Mouse (Mus musculus): ENCODE measurements around the gene Ptprn2. TPM values are rescaled to one million over a fixed set of nuclear protein-coding genes. Genes with fewer than 3 reads are reported as not detected.

Gene Ptprn2
- total RNA-seq (2014; fragmentation: Nextera tagmentation) (not detected in 2 replicates), total RNA-seq (2017) (0.22 and 0.23 TPM in 2 replicates), polyA plus RNA-seq (2012) (not detected in 2 replicates)

GRCm38 (mm10) chr12:116485591-116486403, at the start of gene Ptprn2:
Ptprn2 (plus strand) TSS chr12:116485720.
- H3K4me1 ChIP-seq (ENCODE audit: insufficient read depth, low read depth, low read length): no peaks in the 10 kb centered on the region
- peaks cover 3% of the 10 kb centered on the region; the same call in 1 of the 2 replicates for H3K27me3 ChIP-seq (ENCODE audit: insufficient read depth, low read length)
- H3K9me3 ChIP-seq (replicated peaks): peaks cover 11% of the 10 kb centered on the region
- TF ChIP-seq GATA1 (IDR thresholded peaks at IDR 0.05; ENCODE audit: borderline replicate concordance, low read length) (no peak), POLR2AphosphoS5 (IDR thresholded peaks at IDR 0.05; ENCODE audit: insufficient replicate concordance, low read depth, low read length) (no peak), TAL1 (conservative IDR thresholded peaks at IDR 0.05; ENCODE audit: low read depth, low read length) (no peak), CTCF (IDR thresholded peaks at IDR 0.05; ENCODE audit: low read depth, low read length) (no peak), GATA2 (IDR thresholded peaks at IDR 0.05; ENCODE audit: borderline replicate concordance, low read depth, low read length) (no peak)
- DNase-seq (ENCODE audit: low spot score) (no peak), ATAC-seq (ENCODE audit: extremely low read depth, insufficient number of reproducible peaks, low FRiP score, poor library complexity, severe bottlenecking) (no peak)
- 0 out of 2 replicates have a peak within 1 kb of the TSS, but pooled peaks have one; percentile 2 for H3K4me3 ChIP-seq (ENCODE audit: low read depth, low read length)
- no peaks in the 10 kb centered on the region for H3K36me3 ChIP-seq (replicated peaks)

GRCm38 (mm10) chr12:116436125-116436524, 49.4 kb upstream of the Ptprn2 start:
- DNase-seq (ENCODE audit: low spot score) (no peak), ATAC-seq (ENCODE audit: extremely low read depth, insufficient number of reproducible peaks, low FRiP score, poor library complexity, severe bottlenecking) (0 out of 2 replicates have a peak, but pooled peaks have one; percentile 26)
- H3K36me3 ChIP-seq (replicated peaks): peaks cover 90% of the 10 kb centered on the region

GRCm38 (mm10) chr12:116438591-116438990, 46.9 kb upstream of the Ptprn2 start:
- Histone ChIP-seq H3K9me3 (replicated peaks) (no peaks in the 10 kb centered on the region), H3K4me1 (ENCODE audit: insufficient read depth, low read depth, low read length) (peaks cover 6% of the 10 kb centered on the region; the same call in 1 of the 2 replicates), H3K36me3 (replicated peaks) (peaks cover 93% of the 10 kb centered on the region), H3K4me3 (ENCODE audit: low read depth, low read length) (no peak overlapping the region), H3K27me3 (ENCODE audit: insufficient read depth, low read length) (no peaks in the 10 kb centered on the region)
- DNase-seq (ENCODE audit: low spot score) (no peak), ATAC-seq (ENCODE audit: extremely low read depth, insufficient number of reproducible peaks, low FRiP score, poor library complexity, severe bottlenecking) (no peak)
- TF ChIP-seq GATA2 (IDR thresholded peaks at IDR 0.05; ENCODE audit: borderline replicate concordance, low read depth, low read length) (no peak), TAL1 (conservative IDR thresholded peaks at IDR 0.05; ENCODE audit: low read depth, low read length) (no peak), CTCF (IDR thresholded peaks at IDR 0.05; ENCODE audit: low read depth, low read length) (no peak), POLR2AphosphoS5 (IDR thresholded peaks at IDR 0.05; ENCODE audit: insufficient replicate concordance, low read depth, low read length) (no peak), GATA1 (IDR thresholded peaks at IDR 0.05; ENCODE audit: borderline replicate concordance, low read length) (no peak)

More at GRCm38 (mm10) chr12:116436125-116436524, 49.4 kb upstream of the Ptprn2 start:
- H3K27me3 ChIP-seq (ENCODE audit: insufficient read depth, low read length): no peaks in the 10 kb centered on the region
- H3K9me3 ChIP-seq (replicated peaks): no peaks in the 10 kb centered on the region
- H3K4me3 ChIP-seq (ENCODE audit: low read depth, low read length): no peak overlapping the region
- TF ChIP-seq GATA2 (IDR thresholded peaks at IDR 0.05; ENCODE audit: borderline replicate concordance, low read depth, low read length) (no peak), TAL1 (conservative IDR thresholded peaks at IDR 0.05; ENCODE audit: low read depth, low read length) (no peak), CTCF (IDR thresholded peaks at IDR 0.05; ENCODE audit: low read depth, low read length) (no peak), GATA1 (IDR thresholded peaks at IDR 0.05; ENCODE audit: borderline replicate concordance, low read length) (no peak), POLR2AphosphoS5 (IDR thresholded peaks at IDR 0.05; ENCODE audit: insufficient replicate concordance, low read depth, low read length) (no peak)
- 0 out of 2 replicates have a peak, but pooled peaks cover 4% of the 10 kb centered on the region for H3K4me1 ChIP-seq (ENCODE audit: insufficient read depth, low read depth, low read length)

GRCm38 (mm10) chr12:116442184-116442583, 43.3 kb upstream of the Ptprn2 start:
- Histone ChIP-seq H3K9me3 (replicated peaks) (no peaks in the 10 kb centered on the region), H3K36me3 (replicated peaks) (peaks cover 99% of the 10 kb centered on the region), H3K4me3 (ENCODE audit: low read depth, low read length) (no peak overlapping the region), H3K27me3 (ENCODE audit: insufficient read depth, low read length) (no peaks in the 10 kb centered on the region), H3K4me1 (ENCODE audit: insufficient read depth, low read depth, low read length) (peaks cover 6% of the 10 kb centered on the region; the same call in 1 of the 2 replicates)
- ATAC-seq (ENCODE audit: extremely low read depth, insufficient number of reproducible peaks, low FRiP score, poor library complexity, severe bottlenecking) (no peak), DNase-seq (ENCODE audit: low spot score) (no peak)
- TF ChIP-seq GATA1 (IDR thresholded peaks at IDR 0.05; ENCODE audit: borderline replicate concordance, low read length) (no peak), CTCF (IDR thresholded peaks at IDR 0.05; ENCODE audit: low read depth, low read length) (no peak), TAL1 (conservative IDR thresholded peaks at IDR 0.05; ENCODE audit: low read depth, low read length) (no peak), GATA2 (IDR thresholded peaks at IDR 0.05; ENCODE audit: borderline replicate concordance, low read depth, low read length) (no peak), POLR2AphosphoS5 (IDR thresholded peaks at IDR 0.05; ENCODE audit: insufficient replicate concordance, low read depth, low read length) (no peak)

- DNase-seq (ENCODE audit: low spot score) (no peak), ATAC-seq (ENCODE audit: extremely low read depth, insufficient number of reproducible peaks, low FRiP score, poor library complexity, severe bottlenecking) (no peak)
- Histone ChIP-seq H3K36me3 (replicated peaks) (peaks cover 80% of the 10 kb centered on the region), H3K9me3 (replicated peaks) (no peaks in the 10 kb centered on the region), H3K27me3 (ENCODE audit: insufficient read depth, low read length) (no peaks in the 10 kb centered on the region), H3K4me1 (ENCODE audit: insufficient read depth, low read depth, low read length) (no peaks in the 10 kb centered on the region), H3K4me3 (ENCODE audit: low read depth, low read length) (no peak overlapping the region)
- no peak for TF ChIP-seq TAL1 (conservative IDR thresholded peaks at IDR 0.05; ENCODE audit: low read depth, low read length)
These were observed 36.0 kb upstream of the Ptprn2 start for GRCm38 (mm10) chr12:116449536-116449935.

- peaks cover 80% of the 10 kb centered on the region for H3K36me3 ChIP-seq (replicated peaks)
- H3K4me1 ChIP-seq (ENCODE audit: insufficient read depth, low read depth, low read length): no peaks in the 10 kb centered on the region
- no peaks in the 10 kb centered on the region for H3K9me3 ChIP-seq (replicated peaks)
- no peaks in the 10 kb centered on the region for H3K27me3 ChIP-seq (ENCODE audit: insufficient read depth, low read length)
- ATAC-seq (ENCODE audit: extremely low read depth, insufficient number of reproducible peaks, low FRiP score, poor library complexity, severe bottlenecking): no peak
- no peak overlapping the region for H3K4me3 ChIP-seq (ENCODE audit: low read depth, low read length)
- TF ChIP-seq CTCF (IDR thresholded peaks at IDR 0.05; ENCODE audit: low read depth, low read length) (no peak), TAL1 (conservative IDR thresholded peaks at IDR 0.05; ENCODE audit: low read depth, low read length) (no peak), POLR2AphosphoS5 (IDR thresholded peaks at IDR 0.05; ENCODE audit: insufficient replicate concordance, low read depth, low read length) (no peak), GATA1 (IDR thresholded peaks at IDR 0.05; ENCODE audit: borderline replicate concordance, low read length) (no peak), GATA2 (IDR thresholded peaks at IDR 0.05; ENCODE audit: borderline replicate concordance, low read depth, low read length) (no peak)
- no peak for DNase-seq (ENCODE audit: low spot score)
These were observed 25.0 kb upstream of the Ptprn2 start for GRCm38 (mm10) chr12:116460379-116461065.
